8 mouse cellular contexts compared by ENCODE assay signal in the genomic region with DNA sequence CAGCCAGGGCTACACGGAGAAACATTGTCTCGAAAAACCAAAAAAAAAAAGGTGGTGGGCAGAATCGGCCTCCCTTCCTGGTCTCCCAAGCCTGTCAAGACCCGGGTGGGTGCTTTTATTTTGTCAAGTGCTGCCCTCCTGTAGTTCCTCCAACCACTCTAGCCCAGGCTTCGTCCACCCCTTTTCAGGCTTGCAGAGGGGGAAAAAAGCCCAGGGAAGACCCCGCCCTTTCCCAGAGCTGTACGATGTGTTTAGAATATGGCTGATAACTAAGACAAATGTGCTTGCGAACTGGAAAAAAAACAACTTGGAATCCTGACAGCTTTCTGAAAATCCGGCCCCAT. TPM values are rescaled to one million over a fixed set of nuclear protein-coding genes. Genes with fewer than 3 reads are reported as not detected.
DNase-seq lines count a peak whose midpoint lies in the region; ATAC-seq and TF ChIP-seq lines count a peak whose summit lies in the region.

No protein-coding gene starts in this region.

- H3K4me2 ChIP-seq in embryonic facial prominence, embryonic 15.5 days (replicated peaks), result peak overlapping the region; percentile 39
- peak overlapping the region; percentile 46 for H3K4me2 ChIP-seq in intestine, embryonic 14.5 days (ENCODE audit: low read length)
- peak overlapping the region; percentile 70 for H3K4me2 ChIP-seq in myocyte (ENCODE audit: low read depth)

- no peaks in the 10 kb centered on the region for H3K79me2 ChIP-seq in myocyte (ENCODE audit: control insufficient read depth, insufficient read depth)

- H3K4me3 ChIP-seq in lung, adult 2 months (replicated peaks; ENCODE audit: extremely low read depth, low read depth, low read length), result peak overlapping the region; percentile 60
- H3K4me3 ChIP-seq in embryonic facial prominence, embryonic 15.5 days (replicated peaks), result peak overlapping the region; percentile 40
- peak overlapping the region; percentile 19 for H3K4me3 ChIP-seq in intestine, embryonic 14.5 days (ENCODE audit: low read depth, low read length)
- H3K4me3 ChIP-seq in myocyte, result peak overlapping the region; percentile 26

- TF ChIP-seq CTCF in lung, adult 2 months (IDR thresholded peaks at IDR 0.05; ENCODE audit: insufficient read depth, low read length), result no peak

- H3K27me3 ChIP-seq in embryonic facial prominence, embryonic 15.5 days, result no peaks in the 10 kb centered on the region
- no peaks in the 10 kb centered on the region for H3K27me3 ChIP-seq in intestine, embryonic 14.5 days (replicated peaks; ENCODE audit: control insufficient read depth, insufficient read depth, low read length)
- no peaks in the 10 kb centered on the region for H3K27me3 ChIP-seq in myocyte (ENCODE audit: control insufficient read depth, insufficient read depth, insufficient read length)

- DNase-seq in lung, adult 2 months, result no peak
- DNase-seq in lung, postnatal 25 days (ENCODE audit: low spot score), result no peak
- no peak for DNase-seq in intestine, embryonic 14.5 days (ENCODE audit: low spot score)
- DNase-seq in cerebellum, postnatal 36 days, result no peak
- no peak for DNase-seq in layer of hippocampus, postnatal 10 days (ENCODE audit: low spot score in 2 of 2)
- DNase-seq in natural killer cell, adult 2 months (ENCODE audit: low spot score in 2 of 2), result no peak

- H3K9me3 ChIP-seq in embryonic facial prominence, embryonic 15.5 days (replicated peaks), result no peaks in the 10 kb centered on the region
- no peaks in the 10 kb centered on the region for H3K9me3 ChIP-seq in intestine, embryonic 14.5 days (ENCODE audit: control insufficient read depth, low read length)

- no peak overlapping the region for H3ac ChIP-seq in myocyte (ENCODE audit: control insufficient read depth, insufficient read length)

- H3K9ac ChIP-seq in embryonic facial prominence, embryonic 15.5 days, result 0 out of 2 replicates have a peak overlapping the region, but pooled peaks have one; percentile 15
- peak overlapping the region; percentile 6; the same call in 1 of the 2 replicates for H3K9ac ChIP-seq in intestine, embryonic 14.5 days (ENCODE audit: low read length)

- peak; percentile 4; the same call in 1 of the 2 replicates for ATAC-seq in embryonic facial prominence, embryonic 15.5 days (ENCODE audit: insufficient number of reproducible peaks, low FRiP score, low TSS enrichment, low read depth)
- no peak; the same call in 1 of the 2 replicates for ATAC-seq in intestine, embryonic 14.5 days (replicated peaks; ENCODE audit: low FRiP score, low TSS enrichment, low read depth)

- H3K4me1 ChIP-seq in lung, adult 2 months (ENCODE audit: control insufficient read depth, insufficient read depth, low read length), result no peaks in the 10 kb centered on the region; the same call in 1 of the 2 replicates
- H3K4me1 ChIP-seq in embryonic facial prominence, embryonic 15.5 days, result no peaks in the 10 kb centered on the region
- H3K4me1 ChIP-seq in intestine, embryonic 14.5 days (replicated peaks; ENCODE audit: control insufficient read depth, insufficient read depth, low read length), result 0 out of 2 replicates have a peak, but pooled peaks cover 5% of the 10 kb centered on the region

- TF ChIP-seq POLR2A in lung, adult 2 months (IDR thresholded peaks at IDR 0.05; ENCODE audit: borderline replicate concordance, extremely low read depth, low read depth, low read length), result no peak
- no peak for TF ChIP-seq POLR2A in myocyte (IDR thresholded peaks at IDR 0.05; ENCODE audit: insufficient read length, low read depth)

- H3K36me3 ChIP-seq in embryonic facial prominence, embryonic 15.5 days, result no peaks in the 10 kb centered on the region
- H3K36me3 ChIP-seq in intestine, embryonic 14.5 days (ENCODE audit: control insufficient read depth, insufficient read depth, low read length), result no peaks in the 10 kb centered on the region
- no peaks in the 10 kb centered on the region for H3K36me3 ChIP-seq in myocyte (ENCODE audit: control insufficient read depth, insufficient read depth)

- H3K27ac ChIP-seq in embryonic facial prominence, embryonic 15.5 days (replicated peaks), result peak overlapping the region; percentile 91
- H3K27ac ChIP-seq in intestine, embryonic 14.5 days (ENCODE audit: low read depth), result peak overlapping the region; percentile 89

- whole genome bisulfite sequencing in lung, adult 2 months, result 43% methylated on average over 9 of the region's 9 CpGs
- 39% methylated on average over 8 of the region's 9 CpGs for WGBS in embryonic facial prominence, embryonic 15.5 days
- WGBS in intestine, embryonic 14.5 days, result 39% methylated on average over 9 of the region's 9 CpGs

TF ChIP-seq in myocyte, 11 proteins besides CTCF, POLR2A, EP300 and RAD21:
- no peak for TF ChIP-seq MYOG (IDR thresholded peaks at IDR 0.05; ENCODE audit: control insufficient read depth in 1 of 3, insufficient read depth in 1 of 3, insufficient read length in 2 of 3, low read depth in 2 of 3)

RNA-seq across cellular contexts. Expression of gene Nlgn3, which starts 33.0 kb away (rescaled TPM):
- 0.23 and 0.57 TPM in 2 replicates for polyA plus RNA-seq in lung, adult 2 months (2012; rRNA removed)
- polyA plus RNA-seq in embryonic facial prominence, embryonic 15.5 days (2015; fragmentation: Nextera tagmentation; extraction: Ambion mirVana), result 11.6 and 12.8 TPM in 2 replicates
- polyA plus RNA-seq in intestine, embryonic 14.5 days (2014; fragmentation: Nextera tagmentation; extraction: Ambion mirVana), result 7.3 and 7.5 TPM in 2 replicates
- not detected for polyA plus RNA-seq in myocyte (2012; fragmentation: generic; extraction: Trizol)
- total RNA-seq in layer of hippocampus, postnatal 10 days (2021), result 100 to 1,000 TPM; 210 to 217 TPM

RNA-seq across cellular contexts. Expression of gene Gjb1, which starts 44.2 kb away (rescaled TPM):
- polyA plus RNA-seq in lung, adult 2 months (2012; rRNA removed), result 6.2 and 7.2 TPM in 2 replicates
- polyA plus RNA-seq in embryonic facial prominence, embryonic 15.5 days (2015; fragmentation: Nextera tagmentation; extraction: Ambion mirVana), result 0.24 and 0.34 TPM in 2 replicates
- 14.0 and 20.9 TPM in 2 replicates for polyA plus RNA-seq in intestine, embryonic 14.5 days (2014; fragmentation: Nextera tagmentation; extraction: Ambion mirVana)
- not detected for polyA plus RNA-seq in myocyte (2012; fragmentation: generic; extraction: Trizol)
- total RNA-seq in layer of hippocampus, postnatal 10 days (2021), result under 1 TPM; 0.78 to 0.96 TPM

RNA-seq across cellular contexts. Expression of gene Med12, which starts 58.2 kb away (rescaled TPM):
- polyA plus RNA-seq in lung, adult 2 months (2012; rRNA removed), result 109 and 128 TPM in 2 replicates
- 33.3 and 39.3 TPM in 2 replicates for polyA plus RNA-seq in embryonic facial prominence, embryonic 15.5 days (2015; fragmentation: Nextera tagmentation; extraction: Ambion mirVana)
- polyA plus RNA-seq in intestine, embryonic 14.5 days (2014; fragmentation: Nextera tagmentation; extraction: Ambion mirVana), result 38.5 and 48.2 TPM in 2 replicates
- 29.6 TPM for polyA plus RNA-seq in myocyte (2012; fragmentation: generic; extraction: Trizol)
- total RNA-seq in layer of hippocampus, postnatal 10 days (2021), result 10 to 100 TPM; 34.0 to 34.5 TPM
